Mouse (Mus musculus): ENCODE results near the gene Eif4a2.
"Not testable (repeated sequence)": the region's sequence is repeated elsewhere in the genome, so short reads cannot be mapped to it uniquely, and the experiment has no call there.

Eif4a2 gene
- long read RNA-seq, experiment 1, transcript Eif4a2-203 (11 exons, 1,227 nt): minor isoform, 55 of 334 reads
- long read RNA-seq, experiment 1, transcript Eif4a2-201 (11 exons, 2,208 nt): major isoform, 219 of 334 reads
- long read RNA-seq, experiment 1, transcript Eif4a2-223 (10 exons, 2,203 nt): minor isoform, 6 of 334 reads
- long read RNA-seq, experiment 1, partial matches to known transcripts: 20 of 334 reads
- long read RNA-seq, experiment 1, other reads (novel, unspliced or antisense): 25 of 334 reads
- long read RNA-seq, experiment 2, transcript Eif4a2-203 (11 exons, 1,227 nt): minor isoform, 51 of 249 reads
- long read RNA-seq, experiment 2, transcript Eif4a2-201 (11 exons, 2,208 nt): major isoform, 155 of 249 reads
- long read RNA-seq, experiment 2, partial matches to known transcripts: 30 of 249 reads
- long read RNA-seq, experiment 2, other reads (novel, unspliced or antisense): 10 of 249 reads

DNA sequence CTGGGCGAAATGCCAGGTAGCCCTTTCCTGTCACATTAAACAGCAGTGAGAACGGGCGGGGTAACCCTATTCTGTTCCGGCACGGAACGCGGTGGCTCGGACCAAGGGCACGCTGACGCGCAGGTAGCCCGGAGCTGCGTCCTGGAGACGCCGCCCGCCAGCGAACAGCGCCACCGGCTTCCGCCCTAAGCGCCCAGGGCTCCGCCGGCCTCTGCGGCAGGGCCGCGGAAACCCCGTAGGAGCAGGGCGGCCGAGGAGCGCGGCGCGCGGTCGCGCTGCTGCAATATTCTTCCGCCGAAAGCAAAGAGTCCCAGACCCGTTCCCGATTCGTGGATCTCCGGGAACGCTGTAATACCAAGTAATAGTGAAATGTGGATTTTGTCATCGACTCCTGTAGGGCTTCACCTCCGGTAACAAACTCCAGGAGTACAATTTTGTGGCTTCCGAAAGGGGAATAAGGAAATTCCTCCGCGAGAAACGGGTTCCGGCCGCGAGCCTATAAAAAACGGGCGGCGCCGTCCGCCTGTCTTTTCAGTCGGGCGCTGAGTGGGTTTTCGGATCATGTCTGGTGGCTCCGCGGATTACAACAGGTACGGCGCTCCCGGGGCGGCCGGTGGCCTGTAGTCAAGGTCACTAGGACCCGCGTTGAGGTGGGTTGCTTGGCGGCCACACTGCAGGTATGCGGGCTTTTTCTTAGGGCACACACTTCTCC lies at the start of gene Eif4a2:
Eif4a2 (plus strand) TSS at position 214 of the 712 bp plus-strand sequence.
- intact Hi-C loops (cut with DNase I): no loop called here

DNA sequence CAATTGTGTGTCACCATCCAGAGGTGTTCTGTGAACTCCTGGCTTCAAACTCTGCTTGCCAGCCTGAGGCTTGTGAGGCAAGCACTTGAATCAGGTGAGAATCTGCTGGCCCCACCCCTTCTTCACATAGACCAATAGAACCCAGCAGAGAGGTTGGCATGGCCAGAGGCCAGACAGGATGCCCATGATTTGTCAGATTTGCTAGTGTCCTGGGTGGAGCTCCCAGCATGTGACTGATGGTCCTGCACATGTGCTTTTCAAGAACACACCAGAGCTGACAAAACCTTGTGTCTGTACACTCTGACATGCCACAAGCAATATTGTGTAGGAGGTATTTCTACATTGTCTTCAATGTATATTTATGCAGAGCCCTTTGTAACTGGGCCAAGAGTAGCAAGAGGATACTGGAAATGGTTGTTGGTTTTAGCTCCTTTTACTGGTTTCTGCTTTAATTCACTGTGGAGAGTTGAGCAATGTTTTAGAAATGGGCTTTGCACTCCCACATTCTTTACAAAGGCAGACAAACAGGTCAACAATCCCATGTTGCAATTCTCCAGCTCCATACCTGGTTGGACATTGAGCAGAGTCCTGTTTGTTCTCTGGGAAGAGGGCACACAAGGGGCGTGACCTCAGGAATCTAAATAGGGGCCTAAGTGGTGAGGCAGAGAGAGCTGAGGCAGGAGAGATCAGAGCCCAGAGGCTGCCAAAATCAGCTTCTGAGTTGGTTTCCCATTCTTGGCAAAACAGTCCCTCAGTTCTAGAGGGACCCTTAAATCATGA lies 49.4 kb upstream of the Eif4a2 start, which contains the start of gene Kng1:
Kng1 (plus strand) TSS at position 198 of the 780 bp plus-strand sequence.
- intact Hi-C loops (cut with DNase I): not testable (repeated sequence)

DNA sequence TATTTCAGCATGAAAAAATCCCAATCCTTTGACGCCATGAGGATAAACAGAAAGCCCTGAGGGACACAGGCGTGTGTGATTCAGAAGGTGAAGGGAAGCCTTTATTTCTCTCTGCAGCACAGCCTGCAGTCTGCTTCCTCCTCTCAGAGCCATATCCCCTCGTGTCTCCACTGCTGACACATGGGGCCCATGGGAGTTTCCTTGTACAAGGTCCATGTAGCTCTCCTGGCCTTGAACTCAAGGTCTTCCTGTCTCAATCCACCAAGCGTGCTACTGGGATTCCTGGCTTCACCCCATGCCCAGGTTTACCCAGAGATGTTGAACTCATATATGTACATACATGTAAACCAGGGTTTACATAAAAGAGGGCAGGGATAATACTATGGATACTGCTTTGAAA lies 47.6 kb upstream of the Eif4a2 start:
- intact Hi-C loops (cut with DNase I): not testable (repeated sequence)

DNA sequence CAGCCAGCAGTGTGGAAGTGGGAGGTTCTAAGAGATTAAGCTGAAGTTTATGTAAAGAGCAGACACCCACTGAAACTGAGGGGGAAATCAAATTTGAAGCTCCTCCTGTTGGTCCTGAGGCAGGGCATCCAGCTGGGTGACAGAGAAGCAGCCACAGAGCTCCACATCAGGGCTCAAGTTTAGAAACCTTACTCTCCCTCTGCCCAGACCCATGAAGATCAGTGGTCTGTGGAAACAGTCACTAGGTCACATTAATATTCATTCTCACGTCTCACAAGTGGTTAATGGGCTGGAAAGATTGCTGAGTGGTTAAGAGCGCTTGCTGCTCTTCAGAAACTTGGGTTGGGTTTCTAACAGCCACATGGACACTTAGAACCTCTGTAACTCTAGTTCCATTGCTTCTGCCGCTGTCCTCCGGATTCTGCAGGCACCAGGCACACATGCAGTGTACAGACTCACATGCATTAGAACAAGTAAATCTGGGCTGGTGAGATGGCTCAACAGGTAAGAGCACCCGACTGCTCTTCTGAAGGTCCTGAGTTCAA lies 46.4 kb upstream of the Eif4a2 start:
- intact Hi-C loops (cut with DNase I): not testable (repeated sequence)

- intact Hi-C loops (cut with DNase I): not testable (repeated sequence)
Measured at GRCm38 (mm10) chr16:23077516-23077915, 29.7 kb upstream of the Eif4a2 start.

- intact Hi-C loops (cut with DNase I): loop anchor here (5.0 kb wide), 1 partner anchor 315 kb away; no protein-coding TSS in a partner anchor
Measured at GRCm38 (mm10) chr16:23087159-23087558, 20.1 kb upstream of the Eif4a2 start.

DNA sequence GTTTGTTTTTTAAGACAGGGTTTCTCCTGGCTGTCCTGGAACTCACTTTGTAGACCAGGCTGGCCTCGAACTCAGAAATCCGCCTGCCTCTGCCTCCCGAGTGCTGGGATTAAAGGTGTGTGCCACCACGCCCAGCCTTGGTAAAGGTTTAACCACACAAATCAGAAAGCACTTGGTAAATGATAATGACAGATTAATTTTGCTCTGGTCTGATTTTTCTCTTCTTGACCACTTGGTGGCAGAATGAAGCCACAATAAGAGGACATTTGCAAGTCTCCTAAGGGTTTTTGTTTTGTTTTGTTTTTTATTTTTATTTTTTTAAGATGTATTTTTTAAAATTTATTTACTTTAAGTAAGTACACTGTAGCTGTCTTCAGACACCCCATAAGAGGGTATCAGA lies 19.5 kb upstream of the Eif4a2 start:
- intact Hi-C loops (cut with DNase I): loop anchor here (1.0 to 5.0 kb wide), 2 partner anchors 48 to 315 kb away; no protein-coding TSS in a partner anchor

DNA sequence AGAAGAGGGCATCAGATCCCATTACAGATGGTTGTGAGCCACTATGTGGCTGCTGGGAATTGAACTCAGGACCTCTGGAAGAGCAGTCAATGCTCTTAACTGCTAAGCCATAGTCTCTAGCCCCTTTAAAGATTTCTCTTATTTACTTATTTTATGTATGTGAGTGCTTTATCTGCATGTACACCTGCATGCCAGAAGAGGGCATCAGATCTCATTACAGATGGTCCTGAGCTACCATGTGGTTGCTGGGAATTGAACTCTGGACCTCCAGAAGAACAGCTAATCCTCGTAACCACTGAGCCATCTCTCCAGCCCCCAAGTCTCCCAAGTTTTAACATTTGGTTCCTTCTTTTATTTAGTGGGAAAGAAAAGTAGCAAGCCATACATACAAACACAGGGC lies 18.8 kb upstream of the Eif4a2 start:
- intact Hi-C loops (cut with DNase I): loop anchor here (1.0 to 5.0 kb wide), 2 partner anchors 47 to 314 kb away; no protein-coding TSS in a partner anchor

DNA sequence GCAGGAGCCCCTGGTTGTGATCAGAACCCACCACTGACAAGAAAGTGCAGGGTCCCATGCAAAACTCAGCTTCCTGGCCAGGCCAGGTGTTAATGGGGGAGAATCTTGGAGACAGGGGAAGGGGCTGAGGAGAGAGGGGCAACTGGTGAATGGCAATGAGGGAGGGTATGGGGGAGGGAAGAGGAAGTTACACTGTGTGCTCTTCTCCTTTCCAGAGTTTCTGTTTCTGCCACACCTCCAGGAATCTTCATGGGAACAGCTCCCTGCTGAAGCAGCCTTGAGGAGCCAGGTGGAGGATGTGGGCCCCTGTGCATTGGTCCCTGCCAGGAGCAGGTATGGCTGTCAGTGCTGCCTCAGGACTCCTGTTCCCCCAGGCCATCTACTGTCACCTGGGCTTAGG lies 15.9 kb upstream of the Eif4a2 start:
- intact Hi-C loops (cut with DNase I): not testable (repeated sequence)

- intact Hi-C loops (cut with DNase I): no loop called here
Measured at GRCm38 (mm10) chr16:23093321-23093953, 13.8 kb upstream of the Eif4a2 start.

DNA sequence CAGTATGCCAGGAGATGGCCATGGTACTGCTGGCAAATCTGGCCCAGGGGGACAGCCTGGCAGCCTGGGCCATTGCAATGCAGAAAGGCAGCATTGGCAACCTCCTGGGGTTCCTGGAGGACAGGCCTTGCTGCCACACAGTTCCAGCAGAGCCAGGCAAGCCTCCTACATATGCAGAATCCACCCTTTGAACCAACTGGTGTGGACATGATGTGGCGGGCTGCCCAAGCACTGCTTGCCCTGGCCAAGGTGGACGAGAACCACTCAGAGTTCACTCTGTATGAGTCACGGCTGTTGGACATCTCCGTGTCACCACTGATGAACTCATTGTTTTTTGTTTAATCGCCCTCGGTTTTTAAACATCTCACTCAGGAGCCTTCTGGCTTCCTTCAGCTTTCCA lies 13.1 kb upstream of the Eif4a2 start:
- intact Hi-C loops (cut with DNase I): no loop called here

DNA sequence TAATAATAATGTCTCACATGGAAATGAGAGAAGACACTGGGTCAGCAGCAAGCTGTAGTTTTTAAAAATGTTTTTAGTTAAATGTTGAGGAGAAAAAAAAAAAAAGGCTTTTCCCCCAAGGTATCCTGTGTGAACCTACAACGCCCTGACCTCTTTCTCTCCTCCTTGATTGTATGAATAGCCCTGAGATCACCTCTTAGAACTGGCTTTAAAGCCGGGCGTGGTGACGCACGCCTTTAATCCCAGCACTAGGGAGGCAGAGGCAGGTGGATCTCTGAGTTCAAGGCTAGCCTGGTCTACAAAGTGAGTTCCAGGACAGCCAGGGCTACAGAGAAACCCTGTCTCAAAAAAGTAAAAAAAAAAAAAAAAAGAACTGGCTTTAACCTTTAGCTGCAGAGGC lies 11.7 kb upstream of the Eif4a2 start:
- intact Hi-C loops (cut with DNase I): not testable (repeated sequence)

- intact Hi-C loops (cut with DNase I): not testable (repeated sequence)
Measured at GRCm38 (mm10) chr16:23096886-23097285, 10.4 kb upstream of the Eif4a2 start.

GRCm38 (mm10) chr16:23097290-23098104 lies 9.7 kb upstream of the Eif4a2 start:
- intact Hi-C loops (cut with DNase I): not testable (repeated sequence)

DNA sequence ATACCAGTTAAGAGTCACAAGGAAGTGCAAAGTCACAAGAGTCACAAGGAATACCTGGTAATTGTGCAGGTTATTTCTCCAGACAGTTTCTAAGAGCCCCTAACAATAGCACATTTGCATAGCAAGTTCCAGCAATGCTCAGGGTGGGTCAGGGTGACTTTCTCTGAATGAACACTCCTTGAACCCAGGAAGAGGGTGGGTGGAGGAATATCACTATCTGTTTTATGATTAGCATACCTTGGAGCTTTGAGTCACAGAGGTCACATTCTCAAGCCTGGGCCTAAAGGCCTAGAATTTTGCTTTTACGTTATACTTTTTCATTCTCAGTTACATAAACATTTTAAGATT lies 9.2 kb upstream of the Eif4a2 start:
- intact Hi-C loops (cut with DNase I): not testable (repeated sequence)

GRCm38 (mm10) chr16:23099632-23100031 lies 7.6 kb upstream of the Eif4a2 start:
- intact Hi-C loops (cut with DNase I): no loop called here

DNA sequence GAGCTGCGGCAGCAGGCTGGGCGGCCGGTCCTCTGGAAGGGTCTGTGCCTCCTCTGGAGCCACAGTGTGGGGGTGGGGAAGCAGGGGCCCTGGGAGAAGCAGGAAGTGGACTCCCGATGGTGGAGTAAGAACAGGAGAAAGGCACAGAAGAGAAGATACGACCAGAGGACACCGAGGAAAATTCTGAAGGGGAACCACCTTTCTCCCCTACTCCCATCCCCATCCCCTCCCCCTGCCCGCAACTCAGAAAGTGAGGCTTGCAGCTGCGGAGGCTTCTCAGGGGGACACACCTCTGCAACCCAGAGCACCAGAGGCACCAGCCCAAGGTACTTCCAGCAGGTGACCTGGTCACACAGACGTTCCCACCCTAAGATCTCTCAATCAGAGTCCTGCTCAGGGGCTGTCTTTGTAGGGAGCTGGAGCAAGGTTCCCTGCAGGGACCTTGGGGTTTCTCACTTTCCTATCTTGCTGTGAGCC lies 7.1 kb upstream of the Eif4a2 start:
- intact Hi-C loops (cut with DNase I): no loop called here

DNA sequence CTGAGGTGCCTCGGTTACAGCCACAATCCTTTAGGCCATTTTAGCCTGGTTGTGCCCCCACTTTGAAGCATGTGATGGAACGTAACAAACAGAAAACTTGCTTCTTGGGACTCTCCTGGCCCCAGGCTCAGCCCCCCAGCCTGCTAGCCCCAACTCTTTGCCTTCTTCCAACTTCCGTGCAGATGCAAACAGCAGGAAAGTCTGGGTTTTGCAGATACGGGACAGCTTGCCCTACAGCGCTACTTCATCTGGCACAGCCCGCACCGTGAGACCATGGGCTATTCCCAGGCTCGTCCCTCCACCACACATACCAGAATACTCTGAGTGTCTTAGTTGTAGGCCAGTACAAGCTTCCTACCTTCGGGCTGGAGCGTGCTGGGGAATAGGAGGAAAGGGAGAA lies 6.6 kb upstream of the Eif4a2 start:
- intact Hi-C loops (cut with DNase I): no loop called here

DNA sequence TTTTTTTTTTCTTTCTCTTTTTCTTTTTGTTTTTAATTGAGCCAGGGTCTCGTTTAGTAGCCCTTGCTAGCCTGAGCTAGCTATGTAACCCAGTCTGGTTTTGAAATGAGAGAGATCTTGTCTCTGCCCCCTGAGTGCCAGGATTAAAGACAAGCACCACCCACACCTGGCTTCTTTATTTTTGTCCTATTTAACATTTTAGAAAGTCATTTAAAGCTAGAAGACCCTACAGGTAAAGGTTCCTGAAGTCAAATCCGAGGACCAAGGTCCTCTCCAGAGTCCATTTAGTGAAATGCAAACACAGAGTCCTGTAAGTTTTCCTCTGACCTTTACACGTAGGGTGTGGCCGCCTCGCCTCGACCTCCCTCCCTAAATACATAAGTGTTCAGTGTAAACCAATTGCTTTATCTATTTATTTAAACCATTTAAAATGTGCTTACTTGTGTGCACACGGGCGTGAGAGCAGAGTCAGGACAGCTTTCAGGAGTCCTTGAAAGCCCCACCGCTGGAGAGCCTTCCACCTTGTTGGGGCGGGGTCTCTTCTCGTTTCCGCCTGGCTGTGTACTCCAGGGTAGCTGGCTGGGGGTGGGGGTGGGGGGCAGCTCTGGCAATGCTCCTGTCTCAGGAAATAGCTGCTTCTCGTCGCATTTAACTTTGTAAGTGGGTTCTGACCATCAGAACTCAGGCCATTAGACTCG lies 4.8 kb upstream of the Eif4a2 start:
- intact Hi-C loops (cut with DNase I): no loop called here

Measured in adrenal gland (tissue).